Mouse (Mus musculus): Measurements from ENCODE around the gene Rpl15.

DNA sequence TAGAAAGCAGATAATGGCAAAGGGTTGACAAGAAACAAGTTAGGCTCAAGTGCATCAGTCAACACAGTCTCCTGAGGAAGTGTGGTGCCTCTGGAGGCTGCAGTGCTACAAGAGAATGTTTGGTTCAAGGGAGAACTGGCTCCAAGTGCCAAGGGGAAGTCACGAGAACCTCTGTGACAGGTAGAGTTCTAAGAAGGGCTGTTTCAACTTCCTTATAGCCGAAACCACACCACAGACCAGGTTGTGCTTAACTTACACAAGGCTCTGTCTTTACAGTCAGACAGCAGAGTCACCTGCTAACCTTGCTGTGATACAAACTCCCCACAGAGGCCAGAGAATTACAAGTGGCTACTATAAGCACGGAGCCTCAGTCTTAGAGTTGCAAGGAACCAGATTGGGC lies 30.4 kb upstream of the Rpl15 start:
- TF ChIP-seq POLR2A (IDR thresholded peaks at IDR 0.05; ENCODE audit: low read depth, low read length) (no peak), CTCF (conservative IDR thresholded peaks at IDR 0.05; ENCODE audit: insufficient read depth, insufficient read length, low read depth, low read length) (no peak)

Data from kidney, adult 2 months (tissue).